Mouse (Mus musculus) heart, postnatal 14 days (tissue): Measurements from ENCODE around the gene Cd81. TPM values are rescaled to one million over a fixed set of nuclear protein-coding genes. Genes with fewer than 3 reads are reported as not detected.
A peak's percentile ranks its signal among the peaks of the same experiment; 100 is the strongest.

Source experiments
- DNase-seq, 2 experiments: peaks; one replicate each; pipeline ENCODE4 v3.0.0; 2021 to 2022
- intact Hi-C: fragments of 180-260 bp; cut with DNase I; formaldehyde crosslinking; loops from one replicate; pipeline ENCODE4 v1.15.1; 2025
- total RNA-seq, 2 experiments: library from RNA; stranded (reverse); gene quantifications; 2 replicates each; pipeline ENCODE4 v1.2.3; 2021

The Cd81 gene
- total RNA-seq, 2 experiments from 2014 or later, result 505 to 506 TPM

DNA sequence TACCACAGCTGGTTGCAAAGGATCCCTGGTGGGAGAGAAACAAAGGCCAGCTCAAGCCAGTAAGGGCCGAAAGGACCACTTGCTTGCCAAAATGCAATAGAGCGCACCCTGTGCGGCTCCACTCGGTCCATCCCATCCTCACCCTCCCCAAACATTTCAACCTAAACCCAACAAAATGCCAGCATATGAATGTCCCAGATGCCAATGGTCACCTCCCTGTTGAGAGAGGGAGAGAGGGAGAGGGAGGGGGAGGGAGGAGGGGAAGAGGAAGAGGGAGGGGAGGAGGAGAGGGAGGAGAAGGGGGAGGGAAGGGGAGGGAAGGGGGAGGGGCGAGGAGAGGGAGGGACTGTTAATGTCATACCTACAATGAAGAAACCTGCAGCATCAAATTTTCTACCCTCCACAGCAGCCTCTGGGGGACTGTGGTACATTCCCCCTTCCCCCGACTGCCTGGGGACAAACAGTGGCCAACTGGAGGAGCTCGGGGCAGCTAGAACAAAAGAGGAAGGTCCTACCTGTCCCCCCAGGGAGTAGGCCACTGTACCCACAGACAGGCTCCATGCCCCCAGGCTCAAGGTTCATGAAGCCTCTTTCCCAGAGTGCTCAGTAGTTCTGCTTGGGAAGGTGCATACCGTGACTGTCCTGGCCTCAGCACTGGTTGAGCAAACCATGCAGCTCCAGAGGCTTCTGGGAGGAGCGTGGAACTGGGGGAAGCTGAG is 36.0 kb upstream of the Cd81 start:
- intact Hi-C loops, result no loop called here

GRCm38 (mm10) chr7:143017181-143017580 is 35.4 kb upstream of the Cd81 start:
- intact Hi-C loops, result no loop called here
- no peak for DNase-seq

More for the DNA sequence above, 36.0 kb upstream of the Cd81 start:
- no peak for DNase-seq

DNA sequence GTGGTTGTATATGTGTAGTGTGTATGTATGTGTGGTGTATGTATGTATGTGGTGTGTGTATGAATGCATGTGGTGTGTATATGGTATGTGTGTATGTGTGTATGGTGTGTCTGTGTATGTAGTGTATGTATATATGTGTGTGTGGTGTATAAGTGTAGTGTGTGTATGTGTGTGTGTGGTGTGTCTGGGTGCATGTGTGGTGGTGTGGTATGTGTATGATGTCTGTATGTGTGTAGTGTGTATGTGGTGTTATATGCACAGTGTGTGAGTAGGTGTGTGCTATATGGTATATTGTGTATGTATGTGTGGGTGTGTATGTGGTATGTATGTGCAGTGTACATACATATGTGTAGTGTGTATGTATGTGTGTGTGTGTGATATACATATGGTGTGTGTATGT is 32.5 kb upstream of the Cd81 start:
- no peak for DNase-seq
- intact Hi-C loops, result no loop called here

DNA sequence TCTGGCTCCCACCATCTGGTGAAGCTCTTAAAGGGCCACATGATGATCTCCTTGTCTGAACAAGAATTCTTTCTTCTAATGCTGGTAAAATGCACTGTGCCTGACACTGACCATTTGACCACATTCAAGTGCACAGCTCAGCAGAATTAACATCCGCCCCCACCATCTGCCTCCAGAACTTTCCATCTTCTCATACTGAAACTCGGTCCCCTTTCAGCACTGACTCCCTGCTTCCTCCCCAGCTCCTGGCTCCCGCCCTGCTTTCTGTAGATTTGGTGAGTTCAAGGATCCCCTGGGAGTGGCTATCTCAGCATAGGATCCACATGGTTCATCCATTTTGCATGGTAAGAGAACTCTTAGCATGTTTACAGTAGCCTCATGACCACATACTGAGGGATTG is 31.8 kb upstream of the Cd81 start:
- DNase-seq, result no peak
- intact Hi-C loops, result no loop called here

GRCm38 (mm10) chr7:143021356-143022164 is 31.0 kb upstream of the Cd81 start:
- intact Hi-C loops, result no loop called here
- DNase-seq, result no peak

DNA sequence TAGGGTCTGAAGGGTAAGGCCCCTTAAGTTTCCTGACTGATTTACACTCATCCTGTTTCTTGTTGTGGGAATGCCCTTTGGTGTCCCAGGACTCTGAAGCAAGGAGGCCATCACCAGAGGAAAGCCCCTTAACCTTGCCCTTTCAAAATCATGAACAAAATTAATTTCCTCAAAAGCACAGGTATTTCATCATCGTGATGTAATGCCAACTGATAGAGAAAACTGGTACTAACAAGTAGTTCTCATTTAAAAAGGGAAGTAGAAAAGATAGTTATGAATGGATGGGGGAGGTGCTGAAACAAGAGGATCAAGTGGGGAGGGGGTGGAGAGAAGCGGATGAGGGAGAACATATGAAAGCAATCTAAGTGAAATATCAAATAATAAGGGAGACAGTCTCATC is 29.0 kb upstream of the Cd81 start:
- intact Hi-C loops, result no loop called here
- DNase-seq, result no peak

GRCm38 (mm10) chr7:143024293-143024692 is 28.2 kb upstream of the Cd81 start:
- intact Hi-C loops, result no loop called here
- DNase-seq, result no peak

- DNase-seq, result no peak
- intact Hi-C loops, result no loop called here
These were observed 27.0 kb upstream of the Cd81 start for GRCm38 (mm10) chr7:143025496-143025895.

DNA sequence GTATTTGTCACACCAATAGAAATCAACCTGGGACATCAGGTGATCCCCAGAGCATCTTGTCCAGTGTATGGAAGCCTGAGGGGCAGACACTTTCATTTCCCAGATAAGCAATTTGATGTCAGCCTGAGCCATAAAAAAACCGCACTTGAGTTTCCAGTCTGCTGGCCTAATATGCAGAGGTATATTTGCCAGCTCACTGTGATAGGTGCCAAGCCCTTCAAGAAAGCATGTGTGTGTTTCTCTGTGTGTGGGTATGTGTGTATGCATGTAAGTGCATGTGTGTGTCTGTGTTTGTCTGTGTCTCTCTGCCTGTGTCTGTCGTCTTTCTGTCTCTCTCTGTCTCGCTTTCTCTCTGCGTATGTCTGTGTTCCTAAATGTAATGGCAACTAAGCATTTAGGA is 25.3 kb upstream of the Cd81 start:
- intact Hi-C loops, result no loop called here

GRCm38 (mm10) chr7:143031816-143032215 is 20.7 kb upstream of the Cd81 start:
- no peak for DNase-seq
- intact Hi-C loops, result no loop called here

More for the DNA sequence above, 25.3 kb upstream of the Cd81 start:
- no peak for DNase-seq

- DNase-seq, result peak in 1 of 2 experiments; percentile 47
- intact Hi-C loops, result no loop called here
These were observed 19.0 kb upstream of the Cd81 start for GRCm38 (mm10) chr7:143033581-143033980.

DNA sequence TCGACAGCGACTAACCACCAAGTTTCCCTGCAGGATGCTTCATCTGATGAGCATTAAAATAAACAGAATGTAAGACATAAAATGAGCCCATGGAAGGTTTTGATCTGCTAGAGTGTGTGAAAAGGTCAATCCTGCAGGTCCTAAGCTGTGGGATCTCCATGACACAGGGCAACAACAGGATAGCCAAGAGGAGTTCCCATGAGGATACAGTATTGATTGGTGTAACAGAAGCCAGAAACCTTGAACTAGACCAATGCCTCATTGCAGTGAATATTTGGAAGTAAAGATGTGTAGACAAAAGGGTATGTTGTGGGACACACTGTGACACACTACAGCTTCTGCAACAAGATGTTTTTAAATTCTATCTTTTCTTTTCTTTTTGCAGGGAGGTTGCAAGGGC is 18.4 kb upstream of the Cd81 start:
- intact Hi-C loops, result no loop called here

GRCm38 (mm10) chr7:143034519-143035450 is 17.8 kb upstream of the Cd81 start:
- intact Hi-C loops, result no loop called here
- no peak for DNase-seq

More for the DNA sequence above, 18.4 kb upstream of the Cd81 start:
- DNase-seq, result no peak

DNA sequence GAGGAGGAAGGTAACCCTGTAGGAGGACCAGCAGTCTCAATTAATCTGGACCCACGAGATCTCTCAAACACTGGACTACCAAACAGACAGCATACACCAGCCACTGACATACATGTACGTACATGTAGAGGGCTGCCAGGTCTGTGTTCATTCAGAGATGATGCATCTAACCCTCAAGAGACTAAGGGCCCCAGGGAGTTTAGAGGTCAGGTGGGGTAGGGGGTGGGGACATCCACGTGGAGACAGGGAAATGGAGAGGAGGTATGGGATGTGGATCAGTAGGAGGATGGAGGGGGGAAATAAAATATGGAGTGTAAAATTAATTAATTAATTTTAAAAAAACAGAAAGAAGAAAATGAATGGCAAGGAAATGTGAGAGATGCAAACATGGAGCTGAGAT is 15.8 kb upstream of the Cd81 start:
- DNase-seq, result no peak
- intact Hi-C loops, result no loop called here

DNA sequence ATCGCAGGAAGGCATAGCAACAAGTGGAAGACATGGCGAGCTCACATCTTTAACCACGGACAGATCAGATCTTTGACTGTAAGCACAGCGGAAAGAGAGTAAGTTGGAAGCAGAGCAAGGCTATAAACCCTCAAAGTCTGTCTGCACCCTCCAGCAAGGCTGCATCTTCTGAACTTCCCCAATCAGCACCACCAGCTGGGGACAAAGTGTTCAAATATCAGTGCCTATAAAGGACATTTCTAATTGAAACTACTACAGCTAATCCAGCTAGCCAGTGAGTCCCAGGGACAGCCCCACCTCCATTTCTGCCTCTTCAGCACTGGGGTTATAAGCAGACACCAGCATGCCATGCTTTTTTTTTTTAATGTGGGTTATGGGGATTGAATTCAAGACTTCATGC is 15.2 kb upstream of the Cd81 start:
- intact Hi-C loops, result no loop called here
- DNase-seq, result no peak

DNA sequence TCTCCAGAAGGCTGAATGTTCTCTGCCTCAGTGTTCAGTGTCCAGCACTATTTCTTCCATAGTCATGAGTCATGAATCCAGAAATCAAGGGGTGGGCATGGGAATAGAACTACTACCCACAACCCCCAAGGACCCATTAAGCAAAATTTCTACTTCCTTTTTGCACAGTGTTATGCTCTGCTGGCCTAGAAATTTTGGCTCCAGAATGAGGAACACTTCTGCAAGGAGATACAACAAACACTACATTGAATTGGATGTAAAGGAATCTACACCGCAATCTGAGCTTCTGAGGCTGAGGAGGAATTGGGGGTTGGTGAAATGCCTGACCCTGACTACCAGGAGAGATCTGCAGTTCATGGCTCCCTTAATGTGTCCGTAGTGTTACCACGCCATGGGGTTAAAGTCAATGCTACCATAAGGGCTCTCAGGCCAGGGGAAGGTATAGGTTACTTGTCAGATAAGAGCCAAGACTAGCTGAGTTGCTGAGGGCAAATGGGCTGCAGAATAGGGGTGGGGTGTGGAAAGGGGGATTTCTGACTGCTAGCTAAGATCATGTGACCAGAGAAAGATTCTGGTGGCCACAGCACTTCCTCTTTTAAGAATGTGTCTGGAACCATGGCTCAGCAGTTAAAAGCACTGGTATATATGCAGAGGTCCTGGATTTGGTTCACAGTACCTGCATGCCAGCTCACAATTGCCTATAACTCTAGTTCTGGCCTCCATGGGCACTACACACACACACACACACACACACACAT is 14.2 kb upstream of the Cd81 start:
- no peak for DNase-seq
- intact Hi-C loops, result no loop called here

- intact Hi-C loops, result no loop called here
- no peak for DNase-seq
These were observed 12.0 kb upstream of the Cd81 start for GRCm38 (mm10) chr7:143040561-143040960.

DNA sequence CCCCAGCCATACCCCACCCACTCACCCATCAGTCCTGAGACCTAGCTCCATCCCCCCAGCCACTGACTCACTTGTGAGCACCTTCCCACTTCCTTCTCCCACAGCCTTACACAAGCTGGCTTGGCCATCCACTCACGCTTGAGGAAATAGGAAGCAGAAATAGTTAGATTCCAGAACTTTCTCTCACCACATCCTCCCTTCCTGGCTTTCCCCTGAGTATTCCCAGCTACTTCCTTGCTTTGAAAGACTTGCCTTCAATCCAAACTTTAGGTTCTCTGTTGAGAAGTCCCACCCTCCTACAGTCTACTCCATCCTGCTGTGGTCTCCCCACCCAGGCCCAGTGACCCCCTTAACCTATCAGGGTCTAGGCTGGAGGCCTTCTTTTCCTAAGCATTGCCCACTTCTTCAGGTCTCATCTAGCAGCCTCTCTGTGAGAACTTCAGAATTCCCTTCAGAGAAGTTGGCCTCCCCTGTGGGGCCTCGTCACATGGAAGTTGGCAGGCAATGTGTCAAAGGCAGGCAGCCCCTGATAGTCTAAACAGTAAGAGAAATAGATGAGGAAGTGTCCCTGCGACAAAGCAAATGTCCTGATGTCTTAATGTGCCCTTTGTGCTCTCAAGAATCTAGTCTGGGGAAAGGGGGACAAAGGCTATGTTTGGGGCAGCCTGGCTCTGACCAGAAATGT is 11.3 kb upstream of the Cd81 start:
- intact Hi-C loops, result no loop called here
- DNase-seq, result no peak

DNA sequence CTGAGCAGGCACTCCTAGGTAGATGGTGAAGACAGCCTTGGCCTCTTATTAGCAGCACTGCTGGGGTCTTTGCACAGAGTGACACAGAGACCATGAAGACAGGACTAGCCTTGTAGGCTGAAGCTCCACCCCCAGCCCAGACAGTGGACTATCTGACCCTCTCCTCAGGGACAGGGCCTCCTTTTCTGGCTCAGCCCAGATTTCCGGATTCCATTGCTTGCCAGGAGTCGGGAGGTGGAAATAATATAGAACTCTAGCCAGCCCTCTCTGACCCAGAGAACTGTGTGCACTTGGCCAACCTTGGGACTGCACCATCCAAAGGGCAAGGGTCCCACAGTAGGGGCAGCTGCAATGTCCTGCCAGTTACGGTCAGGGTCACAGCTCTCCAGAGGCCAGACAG is 10.4 kb upstream of the Cd81 start:
- DNase-seq, result peak; percentile 68 to 80
- intact Hi-C loops, result no loop called here

GRCm38 (mm10) chr7:143042897-143043300 is 9.6 kb upstream of the Cd81 start:
- intact Hi-C loops, result no loop called here
- peak in 1 of 2 experiments; percentile 22 for DNase-seq
